Mouse (Mus musculus): ENCODE data around the gene Dcaf6. TPM values are rescaled to one million over a fixed set of nuclear protein-coding genes. Genes with fewer than 3 reads are reported as not detected.

Dcaf6 gene
- polyA plus RNA-seq, 1 experiment from 2014 or later: 14.3 TPM

DNA sequence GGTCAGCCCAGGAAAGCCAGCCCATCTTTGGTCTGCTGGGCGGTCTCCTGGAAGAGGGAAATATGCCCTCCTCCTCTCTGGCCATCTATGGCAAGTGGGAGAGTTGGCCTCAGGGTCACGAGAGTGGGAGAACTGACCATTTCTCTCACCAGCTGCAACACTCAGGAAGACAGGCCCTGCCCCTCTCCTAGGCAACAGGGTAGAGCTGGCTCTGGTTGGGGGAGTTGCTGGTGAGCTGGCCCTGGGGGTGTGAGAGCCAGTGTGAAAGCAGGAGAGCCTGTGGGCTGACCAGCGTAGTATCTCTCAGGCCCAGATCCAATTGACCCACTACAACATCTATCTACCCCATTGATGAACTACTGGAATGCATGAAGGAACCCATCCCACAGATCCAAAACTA, 18.6 kb downstream of the Dcaf6 start:
- no peaks in the 10 kb centered on the region for H3K9me3 ChIP-seq (ENCODE audit: control insufficient read depth, low read length)
- WGBS: 85% methylated on average over 3 of the region's 3 CpGs

DNA sequence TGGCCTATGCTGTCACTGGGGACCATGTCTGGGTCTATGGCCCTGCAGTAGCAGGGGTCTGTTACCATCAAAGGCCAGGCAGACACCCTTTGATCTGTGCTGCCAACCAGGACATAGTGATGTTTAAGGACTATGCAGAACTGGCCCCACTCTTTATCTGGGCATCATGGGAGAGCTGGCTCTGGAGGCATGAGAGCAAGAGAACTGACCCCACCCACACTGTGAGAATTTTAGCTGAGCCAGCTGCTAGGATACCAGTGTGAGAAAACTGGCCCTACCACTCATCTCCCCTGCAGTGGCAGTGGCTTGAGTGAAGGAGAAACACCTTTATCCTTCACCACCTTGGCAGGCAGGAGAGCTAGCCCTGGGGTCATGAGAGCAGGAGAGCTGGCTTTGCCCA, 19.1 kb downstream of the Dcaf6 start:
- no peaks in the 10 kb centered on the region for H3K4me1 ChIP-seq (replicated peaks; ENCODE audit: control insufficient read depth, insufficient read depth, low read length)
- no peak overlapping the region for H3K9ac ChIP-seq (ENCODE audit: low read length)
- H3K9me3 ChIP-seq (ENCODE audit: control insufficient read depth, low read length): no peaks in the 10 kb centered on the region
- ATAC-seq (replicated peaks; ENCODE audit: low FRiP score, low TSS enrichment, low read depth) (no peak), DNase-seq (ENCODE audit: low spot score) (no peak)
- no peak overlapping the region for H3K4me3 ChIP-seq (ENCODE audit: low read depth, low read length)
- no peaks in the 10 kb centered on the region for H3K27me3 ChIP-seq (replicated peaks; ENCODE audit: control insufficient read depth, insufficient read depth, low read length)
- no peak overlapping the region for H3K4me2 ChIP-seq (ENCODE audit: low read length)
- no peaks in the 10 kb centered on the region for H3K36me3 ChIP-seq (ENCODE audit: control insufficient read depth, insufficient read depth, low read length)
- H3K27ac ChIP-seq (ENCODE audit: low read depth): no peak overlapping the region

More for the DNA sequence above, 18.6 kb downstream of the Dcaf6 start:
- Histone ChIP-seq H3K27ac (ENCODE audit: low read depth) (no peak overlapping the region), H3K4me3 (ENCODE audit: low read depth, low read length) (no peak overlapping the region), H3K36me3 (ENCODE audit: control insufficient read depth, insufficient read depth, low read length) (no peaks in the 10 kb centered on the region), H3K4me1 (replicated peaks; ENCODE audit: control insufficient read depth, insufficient read depth, low read length) (no peaks in the 10 kb centered on the region), H3K4me2 (ENCODE audit: low read length) (no peak overlapping the region), H3K9ac (ENCODE audit: low read length) (no peak overlapping the region), H3K27me3 (replicated peaks; ENCODE audit: control insufficient read depth, insufficient read depth, low read length) (no peaks in the 10 kb centered on the region)
- no peak for ATAC-seq (replicated peaks; ENCODE audit: low FRiP score, low TSS enrichment, low read depth)
- no peak for DNase-seq (ENCODE audit: low spot score)

DNA sequence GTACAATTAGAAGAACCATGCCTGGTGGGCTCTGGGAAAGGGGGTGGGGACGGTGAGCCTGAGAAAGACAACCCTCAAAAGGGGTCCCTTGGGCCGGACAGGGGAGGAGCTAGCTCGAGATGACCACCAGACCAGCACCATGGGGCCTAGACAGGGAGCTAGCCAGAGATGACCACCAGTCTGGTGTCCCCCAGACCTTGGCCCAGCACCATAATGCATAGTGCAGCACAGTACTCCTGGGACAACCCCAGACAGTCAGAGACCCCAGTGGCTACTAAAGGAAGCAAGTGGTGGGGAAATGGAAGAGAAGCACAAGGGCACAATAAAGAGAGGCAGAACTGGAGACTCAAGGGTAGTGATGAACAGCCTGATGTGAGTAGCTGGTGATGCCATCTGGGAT, 19.5 kb downstream of the Dcaf6 start:
- ATAC-seq (replicated peaks; ENCODE audit: low FRiP score, low TSS enrichment, low read depth): no peak

DNA sequence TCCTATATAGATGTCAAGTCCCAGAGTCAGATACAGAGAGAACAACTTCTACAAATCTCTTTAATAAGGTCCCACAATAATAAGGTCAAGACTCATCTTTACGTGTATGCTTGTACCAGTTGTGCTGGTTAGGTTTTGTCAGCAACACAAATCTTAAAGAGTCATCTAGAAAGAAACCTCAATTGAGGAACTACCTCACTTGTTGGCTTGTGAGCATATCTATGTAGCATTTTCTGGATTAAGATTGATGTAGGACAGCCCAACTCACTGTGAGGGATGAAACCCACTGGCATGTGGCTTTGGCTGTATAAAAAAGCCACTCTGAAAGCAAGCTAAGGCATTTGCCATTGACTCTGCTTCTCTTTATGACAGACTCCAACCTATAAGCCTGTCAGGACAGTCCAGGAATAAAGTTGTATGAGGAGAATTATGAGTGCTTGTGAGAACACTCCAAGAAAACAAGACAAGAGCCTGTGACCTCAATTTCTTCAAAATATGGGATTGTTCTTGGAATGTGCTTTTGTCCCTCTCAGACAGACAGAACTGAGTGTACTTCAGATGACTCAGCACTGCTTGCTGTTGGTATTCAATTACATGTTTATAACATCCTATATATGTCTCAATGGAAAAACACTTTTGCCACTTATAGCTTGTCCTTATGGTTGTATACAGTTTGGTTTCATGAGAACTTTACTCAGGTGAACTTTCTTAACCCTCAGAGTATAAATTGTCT, 21.8 kb downstream of the Dcaf6 start:
- H3K4me2 ChIP-seq (ENCODE audit: low read length): no peak overlapping the region
- 91% methylated on average over 1 of the region's 1 CpGs for WGBS
- H3K36me3 ChIP-seq (ENCODE audit: control insufficient read depth, insufficient read depth, low read length): no peaks in the 10 kb centered on the region
- H3K9ac ChIP-seq (ENCODE audit: low read length): no peak overlapping the region
- no peaks in the 10 kb centered on the region for H3K4me1 ChIP-seq (replicated peaks; ENCODE audit: control insufficient read depth, insufficient read depth, low read length)
- no peak for ATAC-seq (replicated peaks; ENCODE audit: low FRiP score, low TSS enrichment, low read depth)
- no peaks in the 10 kb centered on the region for H3K9me3 ChIP-seq (ENCODE audit: control insufficient read depth, low read length)
- DNase-seq (ENCODE audit: low spot score): no peak
- no peaks in the 10 kb centered on the region for H3K27me3 ChIP-seq (replicated peaks; ENCODE audit: control insufficient read depth, insufficient read depth, low read length)
- no peak overlapping the region for H3K27ac ChIP-seq (ENCODE audit: low read depth)
- no peak overlapping the region for H3K4me3 ChIP-seq (ENCODE audit: low read depth, low read length)

More for the DNA sequence above, 19.5 kb downstream of the Dcaf6 start:
- DNase-seq (ENCODE audit: low spot score): no peak
- Histone ChIP-seq H3K4me2 (ENCODE audit: low read length) (no peak overlapping the region), H3K9me3 (ENCODE audit: control insufficient read depth, low read length) (no peaks in the 10 kb centered on the region), H3K36me3 (ENCODE audit: control insufficient read depth, insufficient read depth, low read length) (no peaks in the 10 kb centered on the region), H3K27ac (ENCODE audit: low read depth) (no peak overlapping the region), H3K4me3 (ENCODE audit: low read depth, low read length) (no peak overlapping the region), H3K27me3 (replicated peaks; ENCODE audit: control insufficient read depth, insufficient read depth, low read length) (no peaks in the 10 kb centered on the region), H3K4me1 (replicated peaks; ENCODE audit: control insufficient read depth, insufficient read depth, low read length) (no peaks in the 10 kb centered on the region), H3K9ac (ENCODE audit: low read length) (no peak overlapping the region)
- WGBS: 71% methylated on average over 3 of the region's 3 CpGs

DNA sequence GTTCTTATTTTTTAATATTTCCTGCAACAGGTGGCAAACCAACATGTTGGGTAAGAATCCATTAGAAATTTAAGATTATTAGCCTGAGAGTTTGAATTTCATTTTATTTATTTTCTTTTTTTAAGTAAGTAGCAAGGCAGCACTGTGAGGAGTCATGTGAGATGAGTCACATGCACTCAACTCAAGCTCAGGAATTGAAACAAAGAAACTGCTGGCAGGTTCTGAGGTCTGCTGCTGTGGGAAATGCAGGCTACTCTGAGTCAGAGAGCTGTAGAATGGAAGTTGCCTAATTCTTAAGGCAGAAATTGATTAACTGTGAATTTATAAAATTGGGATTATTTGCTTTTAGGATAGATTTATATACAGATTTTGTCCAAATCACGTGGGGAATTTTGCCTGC, 27.4 kb downstream of the Dcaf6 start:
- Histone ChIP-seq H3K4me3 (ENCODE audit: low read depth, low read length) (no peak overlapping the region), H3K27ac (ENCODE audit: low read depth) (no peak overlapping the region), H3K9ac (ENCODE audit: low read length) (no peak overlapping the region), H3K4me1 (replicated peaks; ENCODE audit: control insufficient read depth, insufficient read depth, low read length) (no peaks in the 10 kb centered on the region), H3K9me3 (ENCODE audit: control insufficient read depth, low read length) (no peaks in the 10 kb centered on the region), H3K27me3 (replicated peaks; ENCODE audit: control insufficient read depth, insufficient read depth, low read length) (no peaks in the 10 kb centered on the region), H3K36me3 (ENCODE audit: control insufficient read depth, insufficient read depth, low read length) (no peaks in the 10 kb centered on the region), H3K4me2 (ENCODE audit: low read length) (no peak overlapping the region)
- DNase-seq (ENCODE audit: low spot score) (no peak), ATAC-seq (replicated peaks; ENCODE audit: low FRiP score, low TSS enrichment, low read depth) (no peak)
- 75% methylated on average over 1 of the region's 1 CpGs for WGBS

DNA sequence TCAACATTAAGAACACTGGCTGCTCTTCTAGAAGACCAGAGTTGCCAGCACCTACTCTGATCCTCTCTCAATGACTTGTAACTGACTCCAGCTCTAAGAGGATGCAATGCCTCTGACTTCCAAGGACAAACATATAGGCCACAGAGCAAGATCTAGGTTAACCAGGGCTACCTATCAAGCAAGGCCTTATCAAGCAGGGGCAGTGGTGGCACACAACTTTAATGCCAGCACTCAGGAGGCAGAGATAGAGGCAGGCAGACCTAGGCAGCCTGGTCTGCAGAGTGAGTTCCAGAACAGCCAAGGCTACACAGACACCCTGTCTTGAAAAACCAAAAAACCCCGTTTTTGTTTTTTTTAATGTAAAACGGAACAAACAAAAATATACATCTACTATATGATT, 34.0 kb downstream of the Dcaf6 start:
- 89% methylated on average over 2 of the region's 2 CpGs for WGBS
- no peak overlapping the region for H3K4me2 ChIP-seq (ENCODE audit: low read length)
- no peak for ATAC-seq (replicated peaks; ENCODE audit: low FRiP score, low TSS enrichment, low read depth)
- no peaks in the 10 kb centered on the region for H3K4me1 ChIP-seq (replicated peaks; ENCODE audit: control insufficient read depth, insufficient read depth, low read length)
- DNase-seq (ENCODE audit: low spot score): no peak
- H3K36me3 ChIP-seq (ENCODE audit: control insufficient read depth, insufficient read depth, low read length): no peaks in the 10 kb centered on the region
- no peak overlapping the region for H3K9ac ChIP-seq (ENCODE audit: low read length)
- H3K9me3 ChIP-seq (ENCODE audit: control insufficient read depth, low read length): no peaks in the 10 kb centered on the region
- no peak overlapping the region for H3K4me3 ChIP-seq (ENCODE audit: low read depth, low read length)
- no peak overlapping the region for H3K27ac ChIP-seq (ENCODE audit: low read depth)
- no peaks in the 10 kb centered on the region for H3K27me3 ChIP-seq (replicated peaks; ENCODE audit: control insufficient read depth, insufficient read depth, low read length)

DNA sequence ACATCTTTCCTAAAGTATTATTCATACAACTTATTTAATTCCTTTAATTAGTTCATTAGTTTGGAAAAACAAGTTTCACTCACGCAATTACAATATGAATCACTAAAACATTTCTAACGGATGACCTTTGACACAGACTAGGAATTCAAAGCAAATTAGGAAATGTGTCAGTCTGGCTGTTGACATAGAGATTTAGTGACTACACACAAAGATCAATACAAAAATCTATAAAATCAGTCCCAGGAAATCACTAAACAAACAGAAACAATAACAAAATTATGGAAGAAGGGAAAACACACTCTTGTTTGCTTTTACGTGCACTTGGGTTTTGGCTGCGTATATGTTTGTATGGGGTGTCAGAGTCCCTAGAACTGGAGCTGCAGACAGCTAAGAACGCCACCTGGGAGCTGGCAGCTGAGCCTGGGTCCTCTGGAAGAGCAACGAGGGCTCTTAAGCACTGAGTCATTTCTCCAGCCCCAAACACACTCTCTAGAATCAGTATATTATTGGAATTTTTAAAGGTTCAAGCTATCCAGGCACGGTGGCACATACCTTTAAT, 38.8 kb downstream of the Dcaf6 start:
- no peaks in the 10 kb centered on the region for H3K9me3 ChIP-seq (ENCODE audit: control insufficient read depth, low read length)
- no peak overlapping the region for H3K4me3 ChIP-seq (ENCODE audit: low read depth, low read length)
- no peak overlapping the region for H3K27ac ChIP-seq (ENCODE audit: low read depth)
- H3K27me3 ChIP-seq (replicated peaks; ENCODE audit: control insufficient read depth, insufficient read depth, low read length): no peaks in the 10 kb centered on the region
- ATAC-seq (replicated peaks; ENCODE audit: low FRiP score, low TSS enrichment, low read depth) (no peak), DNase-seq (ENCODE audit: low spot score) (no peak)
- H3K4me2 ChIP-seq (ENCODE audit: low read length): no peak overlapping the region
- H3K36me3 ChIP-seq (ENCODE audit: control insufficient read depth, insufficient read depth, low read length): no peaks in the 10 kb centered on the region
- no peak overlapping the region for H3K9ac ChIP-seq (ENCODE audit: low read length)
- WGBS: 75% methylated on average over 7 of the region's 7 CpGs
- H3K4me1 ChIP-seq (replicated peaks; ENCODE audit: control insufficient read depth, insufficient read depth, low read length): no peaks in the 10 kb centered on the region

DNA sequence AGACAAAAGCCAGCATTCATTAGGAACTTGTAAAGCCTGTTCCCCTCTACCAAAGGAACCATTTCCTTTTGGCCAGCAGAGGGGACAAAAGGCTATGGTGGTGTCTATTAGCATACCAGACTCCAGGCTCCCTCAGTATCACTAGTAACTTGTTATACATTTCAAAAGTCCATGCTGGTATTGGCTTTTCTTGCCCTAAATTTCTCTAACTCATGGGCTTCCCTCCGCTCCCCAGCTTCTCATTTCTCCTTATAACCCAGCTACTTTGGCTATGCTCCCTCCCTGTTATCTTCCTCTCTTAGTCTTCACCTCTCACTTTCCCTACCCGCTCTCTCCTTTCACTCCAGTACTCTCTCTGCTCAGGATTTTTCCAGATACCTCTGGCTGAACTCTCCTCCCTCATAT, 63.9 kb downstream of the Dcaf6 start:
- 92% methylated on average over 2 of the region's 2 CpGs for WGBS
- ATAC-seq (replicated peaks; ENCODE audit: low FRiP score, low TSS enrichment, low read depth): no peak

DNA sequence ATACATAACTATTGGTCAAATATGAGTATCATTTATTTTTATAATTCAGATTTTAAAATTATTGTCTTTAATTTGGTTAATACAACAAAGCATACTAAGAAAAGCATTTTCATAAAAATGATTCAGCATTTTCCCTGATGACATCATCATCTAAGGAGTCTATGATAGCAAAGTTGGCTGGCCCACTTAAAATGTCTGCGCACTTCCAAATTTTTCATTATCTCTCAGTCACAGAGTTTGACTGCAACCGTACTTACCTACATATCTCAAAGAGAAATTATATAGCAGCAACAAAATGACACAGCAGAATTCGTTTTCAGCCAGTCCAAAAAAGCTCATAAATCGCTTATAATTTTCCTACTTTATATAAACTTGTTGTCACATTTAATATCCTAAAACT, 64.3 kb downstream of the Dcaf6 start:
- Histone ChIP-seq H3K27me3 (replicated peaks; ENCODE audit: control insufficient read depth, insufficient read depth, low read length) (no peaks in the 10 kb centered on the region), H3K4me3 (ENCODE audit: low read depth, low read length) (no peak overlapping the region), H3K4me1 (replicated peaks; ENCODE audit: control insufficient read depth, insufficient read depth, low read length) (no peaks in the 10 kb centered on the region), H3K27ac (ENCODE audit: low read depth) (no peak overlapping the region), H3K4me2 (ENCODE audit: low read length) (no peak overlapping the region), H3K36me3 (ENCODE audit: control insufficient read depth, insufficient read depth, low read length) (no peaks in the 10 kb centered on the region), H3K9ac (ENCODE audit: low read length) (no peak overlapping the region), H3K9me3 (ENCODE audit: control insufficient read depth, low read length) (no peaks in the 10 kb centered on the region)
- ATAC-seq (replicated peaks; ENCODE audit: low FRiP score, low TSS enrichment, low read depth) (no peak), DNase-seq (ENCODE audit: low spot score) (no peak)
- WGBS: 90% methylated on average over 4 of the region's 4 CpGs

More for the DNA sequence above, 63.9 kb downstream of the Dcaf6 start:
- no peaks in the 10 kb centered on the region for H3K9me3 ChIP-seq (ENCODE audit: control insufficient read depth, low read length)
- H3K4me1 ChIP-seq (replicated peaks; ENCODE audit: control insufficient read depth, insufficient read depth, low read length): no peaks in the 10 kb centered on the region
- DNase-seq (ENCODE audit: low spot score): no peak
- H3K4me3 ChIP-seq (ENCODE audit: low read depth, low read length): no peak overlapping the region
- H3K27ac ChIP-seq (ENCODE audit: low read depth): no peak overlapping the region
- H3K36me3 ChIP-seq (ENCODE audit: control insufficient read depth, insufficient read depth, low read length): no peaks in the 10 kb centered on the region
- H3K27me3 ChIP-seq (replicated peaks; ENCODE audit: control insufficient read depth, insufficient read depth, low read length): no peaks in the 10 kb centered on the region
- no peak overlapping the region for H3K4me2 ChIP-seq (ENCODE audit: low read length)
- no peak overlapping the region for H3K9ac ChIP-seq (ENCODE audit: low read length)

All from intestine, embryonic 14.5 days (tissue).